Mouse (Mus musculus) cerebellum, adult 2 months (tissue): ENCODE results near the gene Ppp2ca.

Experiments used
- CTCF ChIP-seq: fragments of 200-500 bp; IDR thresholded peaks from 2 replicates; pipeline ENCODE4 v1.5.1; 2011; ENCODE audit warnings: low read depth, mild to moderate bottlenecking, control low read depth, low read length, moderate library complexity, borderline replicate concordance; ENCODE audit not compliant: insufficient read depth
- POLR2A ChIP-seq: fragments of 200-500 bp; IDR thresholded peaks from 2 replicates; pipeline ENCODE4 v1.6.1; 2011; ENCODE audit warnings: low read length, control low read depth, borderline replicate concordance; ENCODE audit not compliant: insufficient read depth

DNA sequence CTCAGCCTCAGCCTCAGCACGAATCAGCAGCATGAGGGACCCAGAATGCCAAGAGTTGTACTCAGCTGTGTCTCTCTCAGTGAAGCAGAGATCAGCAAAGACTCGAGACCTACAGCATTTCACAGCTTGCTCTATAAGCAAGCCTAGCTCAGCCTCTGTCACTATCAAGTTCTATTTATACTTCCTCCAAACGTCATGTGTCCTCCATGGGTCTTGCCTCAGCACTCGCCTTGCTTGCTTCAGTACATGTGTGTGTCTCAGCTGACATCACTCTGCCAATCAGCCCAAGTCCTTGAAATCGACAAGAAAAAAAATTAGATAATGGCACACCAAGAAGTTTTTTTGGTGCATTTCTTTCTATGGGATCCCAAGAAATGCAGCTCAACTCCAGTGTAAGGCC is 42.3 kb upstream of the Ppp2ca start:
- TF ChIP-seq POLR2A (no peak), CTCF (no peak)
